7 mouse cellular contexts compared by ENCODE assay signal in the genomic region with DNA sequence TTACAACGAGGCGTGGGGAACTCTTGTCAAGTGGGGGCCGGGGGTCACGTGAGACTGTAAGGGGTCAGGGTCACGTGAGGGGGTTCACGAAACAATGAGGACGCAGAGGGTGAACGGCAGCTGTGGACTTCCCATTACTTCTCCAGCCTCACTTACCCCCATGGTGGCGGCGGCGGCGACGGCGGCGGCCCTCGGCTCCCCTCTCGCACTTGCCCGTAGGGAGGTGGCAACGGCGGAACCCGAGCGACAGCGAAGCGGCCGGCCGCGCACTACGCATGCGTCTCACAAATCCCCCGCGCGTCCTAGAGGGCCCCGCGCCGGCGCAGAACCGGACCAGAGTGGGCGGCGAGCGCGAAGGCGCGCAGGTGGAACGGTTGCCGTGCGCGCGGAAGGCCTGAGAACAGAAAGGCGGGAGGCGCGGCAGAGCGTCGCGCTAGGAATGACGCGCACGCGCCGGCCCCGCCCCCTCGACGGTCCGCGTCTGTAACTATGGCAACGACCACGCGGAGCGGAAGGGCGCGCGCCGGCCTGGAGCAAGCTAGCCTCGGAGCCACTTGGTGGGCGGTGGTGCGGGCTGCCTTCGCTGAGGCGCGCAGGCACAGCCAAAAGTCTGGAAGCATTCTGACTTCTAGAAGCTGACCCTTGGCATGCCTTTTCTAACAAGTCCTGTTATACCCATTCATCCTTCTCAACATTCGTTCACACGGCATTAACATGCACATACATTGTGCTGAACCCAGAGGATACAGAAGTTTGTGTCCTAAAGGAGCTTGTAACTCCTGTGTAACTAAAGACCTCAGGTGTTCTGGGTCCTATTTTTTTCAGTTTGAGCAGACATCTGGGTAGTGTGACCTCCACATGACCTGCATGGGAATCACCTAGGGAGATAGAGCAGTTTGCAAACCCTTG. TPM values are rescaled to one million over a fixed set of nuclear protein-coding genes. Genes with fewer than 3 reads are reported as not detected.
A peak's percentile ranks its signal among the peaks of the same experiment; 100 is the strongest.
DNase-seq lines count a peak whose midpoint lies in the region; ATAC-seq lines count a peak whose summit lies in the region.

Naa40 (minus strand) TSS at position 402 of the 909 bp plus-strand sequence.

- no peaks in the 10 kb centered on the region for H3K9me3 ChIP-seq in intestine, embryonic 16.5 days (ENCODE audit: control insufficient read depth, low read length)
- H3K9me3 ChIP-seq in midbrain, embryonic 11.5 days (ENCODE audit: control insufficient read depth, low read length): no peaks in the 10 kb centered on the region

- peaks cover 3% of the 10 kb centered on the region; the same call in 1 of the 2 replicates for H3K4me1 ChIP-seq in intestine, embryonic 16.5 days (ENCODE audit: control insufficient read depth, insufficient read depth, low read length)
- peaks cover 8% of the 10 kb centered on the region for H3K4me1 ChIP-seq in midbrain, embryonic 11.5 days (ENCODE audit: control insufficient read depth, insufficient read depth, low read length)

- intact Hi-C loops in left cerebral cortex, postnatal 36 days (cut with DNase I): loop anchor here (2.0 kb wide), 2 partner anchors 26 to 100 kb away; partner anchors contain the start of genes Mark2 and Rcor2

- no peaks in the 10 kb centered on the region for H3K27me3 ChIP-seq in intestine, embryonic 16.5 days (replicated peaks; ENCODE audit: control insufficient read depth, insufficient read depth, low read length)
- H3K27me3 ChIP-seq in midbrain, embryonic 11.5 days (ENCODE audit: control insufficient read depth, insufficient read depth, low read length): no peaks in the 10 kb centered on the region

- peak within 1 kb of the TSS; percentile 77 for H3K4me2 ChIP-seq in intestine, embryonic 16.5 days (ENCODE audit: low read depth, low read length)
- H3K4me2 ChIP-seq in midbrain, embryonic 11.5 days: peak within 1 kb of the TSS; percentile 95

- under 1% methylated on average over 78 of the region's 80 CpGs for WGBS in intestine, embryonic 16.5 days
- WGBS in midbrain, embryonic 11.5 days: under 1% methylated on average over 78 of the region's 80 CpGs

- H3K9ac ChIP-seq in intestine, embryonic 16.5 days (ENCODE audit: low read depth, low read length): peak within 1 kb of the TSS; percentile 84
- peak within 1 kb of the TSS; percentile 82 for H3K9ac ChIP-seq in midbrain, embryonic 11.5 days (ENCODE audit: low read length)

- H3K27ac ChIP-seq in intestine, embryonic 16.5 days (ENCODE audit: low read length): peak within 1 kb of the TSS; percentile 77
- H3K27ac ChIP-seq in midbrain, embryonic 11.5 days (ENCODE audit: low read depth, low read length): peak within 1 kb of the TSS; percentile 78

- DNase-seq in adrenal gland, adult 2 months: peak; percentile 94
- peak; percentile 94 for DNase-seq in embryo, embryonic 11.5 days (ENCODE audit: low read depth, low spot score)
- peak; percentile 91 to 93 for DNase-seq in gastrocnemius, postnatal 4 days (ENCODE audit: low spot score in 2 of 2)
- DNase-seq in left cerebral cortex, postnatal 36 days (ENCODE audit: low spot score in 2 of 2): peak; percentile 91 to 94
- DNase-seq in midbrain, embryonic 11.5 days (ENCODE audit: low spot score, missing footprints): peak; percentile 100
- DNase-seq in skeletal muscle tissue, adult 2 months (ENCODE audit: low read depth, low spot score): peak; percentile 94

- no peaks in the 10 kb centered on the region for H3K36me3 ChIP-seq in intestine, embryonic 16.5 days (ENCODE audit: control insufficient read depth, insufficient read depth, low read length)
- H3K36me3 ChIP-seq in midbrain, embryonic 11.5 days (ENCODE audit: control insufficient read depth, insufficient read depth, low read length): 0 out of 2 replicates have a peak, but pooled peaks cover 2% of the 10 kb centered on the region

- H3K4me3 ChIP-seq in intestine, embryonic 16.5 days (ENCODE audit: low read length): peak within 1 kb of the TSS; percentile 73
- peak within 1 kb of the TSS; percentile 77 for H3K4me3 ChIP-seq in midbrain, embryonic 11.5 days (ENCODE audit: low read depth, low read length)

- ATAC-seq in intestine, embryonic 16.5 days: peak; percentile 97
- peak; percentile 96 for ATAC-seq in midbrain, embryonic 11.5 days (ENCODE audit: low FRiP score)

RNA-seq across cellular contexts. Expression of gene Naa40, which starts in this region (rescaled TPM):
- 10 to 100 TPM; 18.5 to 19.9 TPM for total RNA-seq in adrenal gland, adult 2 months (2021)
- 18.0 and 19.9 TPM in 2 replicates for polyA plus RNA-seq in adrenal gland, adult 2 months (2012; rRNA removed)
- 10 to 100 TPM; 20.1 to 22.4 TPM for total RNA-seq in gastrocnemius, postnatal 4 days (2021)
- polyA plus RNA-seq in intestine, embryonic 16.5 days (2015; fragmentation: Nextera tagmentation; extraction: Ambion mirVana): 48.4 and 51.9 TPM in 2 replicates
- total RNA-seq in left cerebral cortex, postnatal 36 days (2021): 10 to 100 TPM; 26.5 to 42.4 TPM
- 94.3 and 103 TPM in 2 replicates for polyA plus RNA-seq in midbrain, embryonic 11.5 days (2014; fragmentation: Nextera tagmentation; extraction: Ambion mirVana)

Comparison
In these comparisons a context has a peak if more than half of its experiments do, and no peak if none do; other contexts are left out.
1. Peak in every context shown above with its lines: DNase-seq, ATAC-seq, H3K4me3 ChIP-seq and H3K27ac ChIP-seq.